In genomic region chr10:84414981-84415700, GRCm38 (mm10) we compare ENCODE assay signal across 20 mouse cellular contexts. TPM values are rescaled to one million over a fixed set of nuclear protein-coding genes. Genes with fewer than 3 reads are reported as not detected.
DNase-seq lines count a peak whose midpoint lies in the region; ATAC-seq and TF ChIP-seq lines count a peak whose summit lies in the region.
"Had no signal": no experiment of that assay in that cellular context is flagged by ENCODE, and none has a peak within 500 bp of the region (broad histone marks: within the 10 kb centered on the region; RNA-seq: fewer than 3 reads in every experiment).

No protein-coding gene starts in this region.

- H3K4me1 ChIP-seq in forebrain, embryonic 12.5 days, result peaks cover 46% of the 10 kb centered on the region
- peaks cover 2% of the 10 kb centered on the region; the same call in 1 of the 2 replicates for H3K4me1 ChIP-seq in forebrain, embryonic 11.5 days (replicated peaks; ENCODE audit: control insufficient read depth, insufficient read depth, low read length)
- H3K4me1 ChIP-seq in kidney, adult 2 months (ENCODE audit: control insufficient read depth, insufficient read depth, low read length), result peaks cover 27% of the 10 kb centered on the region
- H3K4me1 ChIP-seq in kidney, embryonic 16.5 days (ENCODE audit: insufficient read depth, low read length), result peaks cover 17% of the 10 kb centered on the region
- H3K4me1 ChIP-seq: megakaryocyte, embryonic 14.5 days had no signal

- H3K9ac ChIP-seq in forebrain, embryonic 12.5 days, result no peak overlapping the region
- no peak overlapping the region for H3K9ac ChIP-seq in forebrain, embryonic 11.5 days (ENCODE audit: low read length)
- H3K9ac ChIP-seq in kidney, embryonic 16.5 days (replicated peaks; ENCODE audit: low read length), result no peak overlapping the region
- H3K9ac ChIP-seq: embryonic facial prominence, embryonic 13.5 days; hindbrain, embryonic 13.5 days had no signal

- H3K27ac ChIP-seq in forebrain, embryonic 12.5 days, result 0 out of 2 replicates have a peak overlapping the region, but pooled peaks have one; percentile 9
- H3K27ac ChIP-seq in forebrain, embryonic 11.5 days (ENCODE audit: low read depth, low read length), result no peak overlapping the region
- no peak overlapping the region for H3K27ac ChIP-seq in kidney, adult 2 months (ENCODE audit: insufficient read depth, low read depth, low read length)
- no peak overlapping the region for H3K27ac ChIP-seq in kidney, embryonic 16.5 days (ENCODE audit: low read length)
- H3K27ac ChIP-seq: embryonic facial prominence, embryonic 13.5 days; hindbrain, embryonic 13.5 days had no signal

- no peak for DNase-seq in forebrain, embryonic 11.5 days (ENCODE audit: low spot score)
- peak; percentile 26 for DNase-seq in kidney, adult 2 months
- peak; percentile 80 for DNase-seq in brain, embryonic 14.5 days (ENCODE audit: low read depth)
- DNase-seq in cerebellum, postnatal 25 days, result peak; percentile 69 to 79
- DNase-seq in kidney, adult 8-10 months, result no peak
- DNase-seq: adrenal gland, postnatal 25 days; B cell, adult 2 months; gastrocnemius, postnatal 25 days; heart, postnatal 14 days; kidney, postnatal 10 days; lung, adult 18-20 months; thymus, adult 2 months had no signal

- TF ChIP-seq CTCF in kidney, adult 2 months (conservative IDR thresholded peaks at IDR 0.05; ENCODE audit: insufficient read depth, insufficient read length, low read depth, low read length), result no peak
- TF ChIP-seq CTCF in brain, embryonic 14.5 days (IDR thresholded peaks at IDR 0.05; ENCODE audit: borderline replicate concordance, extremely low read depth, insufficient read depth, insufficient read length), result no peak

- 0 out of 2 replicates have a peak, but pooled peaks cover 4% of the 10 kb centered on the region for H3K36me3 ChIP-seq in forebrain, embryonic 12.5 days (replicated peaks)
- H3K36me3 ChIP-seq in forebrain, embryonic 11.5 days (ENCODE audit: control insufficient read depth, insufficient read depth, low read length), result no peaks in the 10 kb centered on the region
- H3K36me3 ChIP-seq in kidney, adult 2 months (ENCODE audit: control insufficient read depth, insufficient read depth, low read length), result no peaks in the 10 kb centered on the region
- no peaks in the 10 kb centered on the region for H3K36me3 ChIP-seq in kidney, embryonic 16.5 days (ENCODE audit: insufficient read depth, low read length)

- no peaks in the 10 kb centered on the region for H3K9me3 ChIP-seq in forebrain, embryonic 12.5 days
- no peaks in the 10 kb centered on the region for H3K9me3 ChIP-seq in forebrain, embryonic 11.5 days (ENCODE audit: control insufficient read depth, low read length)
- H3K9me3 ChIP-seq in kidney, embryonic 16.5 days (ENCODE audit: low read length), result no peaks in the 10 kb centered on the region
- H3K9me3 ChIP-seq: embryonic facial prominence, embryonic 13.5 days; hindbrain, embryonic 13.5 days; megakaryocyte, embryonic 14.5 days had no signal

- H3K27me3 ChIP-seq in forebrain, embryonic 12.5 days, result no peaks in the 10 kb centered on the region
- no peaks in the 10 kb centered on the region for H3K27me3 ChIP-seq in forebrain, embryonic 11.5 days (ENCODE audit: control insufficient read depth, insufficient read depth, low read length)
- no peaks in the 10 kb centered on the region for H3K27me3 ChIP-seq in kidney, adult 2 months (replicated peaks; ENCODE audit: control insufficient read depth, insufficient read depth, low read length)
- no peaks in the 10 kb centered on the region for H3K27me3 ChIP-seq in kidney, embryonic 16.5 days (ENCODE audit: insufficient read depth, low read length)
- H3K27me3 ChIP-seq: embryonic facial prominence, embryonic 13.5 days; hindbrain, embryonic 13.5 days had no signal

- H3K4me2 ChIP-seq in forebrain, embryonic 12.5 days, result no peak overlapping the region
- no peak overlapping the region for H3K4me2 ChIP-seq in forebrain, embryonic 11.5 days (ENCODE audit: low read depth, low read length, severe bottlenecking)
- no peak overlapping the region for H3K4me2 ChIP-seq in kidney, embryonic 16.5 days (replicated peaks; ENCODE audit: low read depth, low read length)
- H3K4me2 ChIP-seq: embryonic facial prominence, embryonic 13.5 days; heart, embryonic 11.5 days; hindbrain, embryonic 13.5 days; liver, embryonic 11.5 days had no signal

- no peak for ATAC-seq in forebrain, embryonic 12.5 days (ENCODE audit: low FRiP score)
- ATAC-seq in forebrain, embryonic 11.5 days (replicated peaks; ENCODE audit: low FRiP score), result no peak
- ATAC-seq in kidney, embryonic 16.5 days (ENCODE audit: low FRiP score, low TSS enrichment), result no peak
- ATAC-seq: intestine, embryonic 16.5 days had no signal

- WGBS in forebrain, embryonic 12.5 days, result 70% methylated on average over 8 of the region's 8 CpGs
- WGBS in forebrain, embryonic 11.5 days, result 80% methylated on average over 8 of the region's 8 CpGs
- 92% methylated on average over 8 of the region's 8 CpGs for WGBS in kidney, adult 2 months
- WGBS in kidney, embryonic 16.5 days, result 86% methylated on average over 8 of the region's 8 CpGs

- no peak overlapping the region for H3K4me3 ChIP-seq in forebrain, embryonic 12.5 days (replicated peaks)
- no peak overlapping the region for H3K4me3 ChIP-seq in forebrain, embryonic 11.5 days (ENCODE audit: low read depth, low read length)
- H3K4me3 ChIP-seq in kidney, adult 2 months (ENCODE audit: insufficient read depth, low read depth, low read length), result no peak overlapping the region
- no peak overlapping the region for H3K4me3 ChIP-seq in kidney, embryonic 16.5 days (ENCODE audit: low read length)
- H3K4me3 ChIP-seq: embryonic facial prominence, embryonic 13.5 days; hindbrain, embryonic 13.5 days; megakaryocyte, embryonic 14.5 days had no signal

- TF ChIP-seq POLR2A in kidney, adult 2 months (IDR thresholded peaks at IDR 0.05; ENCODE audit: low read depth, low read length), result no peak
- TF ChIP-seq POLR2A in brain, embryonic 14.5 days (IDR thresholded peaks at IDR 0.05; ENCODE audit: borderline replicate concordance, extremely low read depth, insufficient read depth, insufficient read length, poor library complexity, severe bottlenecking), result no peak

RNA-seq across cellular contexts. Expression of gene Nuak1, which starts 25.3 kb away (rescaled TPM):
- polyA plus RNA-seq in forebrain, embryonic 12.5 days (2016; fragmentation: Nextera tagmentation; extraction: Ambion mirVana), result 4.4 and 5.3 TPM in 2 replicates
- 2.9 and 3.6 TPM in 2 replicates for polyA plus RNA-seq in forebrain, embryonic 11.5 days (2014; fragmentation: Nextera tagmentation; extraction: Ambion mirVana)
- polyA plus RNA-seq in kidney, adult 2 months (2012; rRNA removed), result 12.2 and 12.3 TPM in 2 replicates
- polyA plus RNA-seq in kidney, embryonic 16.5 days (2015; fragmentation: Nextera tagmentation; extraction: Ambion mirVana), result 3.2 and 3.6 TPM in 2 replicates
- 52.9 and 54.8 TPM in 2 replicates for polyA plus RNA-seq in brain, embryonic 14.5 days (2012; rRNA removed)

Comparison
In these comparisons a context has a peak if more than half of its experiments do, and no peak if none do; other contexts are left out.
1. DNase-seq: peak in kidney, adult 2 months (single experiment), brain, embryonic 14.5 days (single experiment) and cerebellum, postnatal 25 days (2 of 2); none in forebrain, embryonic 11.5 days (single experiment) and kidney, adult 8-10 months (0 of 2).